Mouse (Mus musculus): Measurements from ENCODE around the gene Rbfox2.

DNA sequence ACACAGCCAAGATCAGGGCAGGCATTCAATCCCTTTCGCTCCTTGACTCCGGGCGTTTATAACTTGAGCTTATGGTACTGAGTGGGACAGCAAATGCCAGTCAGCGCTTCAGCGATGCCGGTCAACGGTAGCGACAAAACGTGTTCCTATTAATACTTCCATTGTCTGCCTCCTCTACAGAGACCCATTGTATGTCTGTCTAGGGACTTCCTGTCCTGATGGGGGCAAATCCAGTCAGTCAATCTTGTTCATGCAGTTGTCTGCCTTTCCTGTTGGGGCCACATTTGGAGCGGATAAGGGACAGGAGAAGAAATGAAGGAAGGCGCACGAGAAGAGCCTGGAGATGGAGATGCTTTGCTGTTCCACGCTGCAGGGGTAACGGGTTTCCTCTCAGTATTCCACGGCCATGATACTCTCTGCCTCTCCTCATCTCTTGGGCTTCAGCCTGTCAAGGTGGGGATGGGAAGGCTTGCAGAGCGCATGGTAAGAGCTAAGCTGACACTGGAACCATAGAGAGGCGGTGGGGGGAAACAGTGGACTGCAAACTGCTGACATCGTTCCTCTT is 36.2 kb upstream of the Rbfox2 start:
- TF ChIP-seq CTCF (conservative IDR thresholded peaks at IDR 0.05; ENCODE audit: low read length) = no peak
- no peak for TF ChIP-seq POU5F1 (IDR thresholded peaks at IDR 0.05; ENCODE audit: borderline replicate concordance, low read length)
- no peak for TF ChIP-seq NANOG (IDR thresholded peaks at IDR 0.05; ENCODE audit: borderline replicate concordance, low read length)

All from E14TG2a.4 (cell line).